ENCODE assay signal across 9 mouse cellular contexts in the genomic region with DNA sequence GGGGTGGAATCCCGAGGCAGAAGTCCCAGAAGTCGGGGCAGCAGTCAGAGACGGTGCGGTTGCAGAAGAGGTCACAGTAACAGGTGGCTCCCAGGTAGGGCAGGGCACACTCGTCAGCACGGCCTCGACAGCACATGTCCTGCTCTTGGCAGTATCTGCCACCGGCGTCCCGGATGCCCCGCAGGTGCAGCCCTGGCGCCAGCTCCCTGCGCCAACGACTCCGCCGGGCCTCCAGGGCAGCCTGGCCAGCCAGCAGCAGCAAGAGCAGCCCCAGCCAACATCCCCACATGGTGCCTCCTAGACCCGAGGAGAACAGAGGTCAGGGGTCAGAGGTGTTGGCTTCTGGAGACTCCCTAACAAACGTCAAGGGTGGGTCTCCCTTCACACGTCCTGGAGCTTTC. TPM values are rescaled to one million over a fixed set of nuclear protein-coding genes. Genes with fewer than 3 reads are reported as not detected.
DNase-seq lines count a peak whose midpoint lies in the region; ATAC-seq and TF ChIP-seq lines count a peak whose summit lies in the region.
"Had no signal": no experiment of that assay in that cellular context is flagged by ENCODE, and none has a peak within 500 bp of the region (broad histone marks: within the 10 kb centered on the region; RNA-seq: fewer than 3 reads in every experiment).

No protein-coding gene starts in this region.

- DNase-seq in hindbrain, postnatal 0 days (ENCODE audit: low spot score) = no peak
- no peak for DNase-seq in hindbrain, embryonic 11.5 days (ENCODE audit: low spot score)
- peak; percentile 17 for DNase-seq in cerebellum, adult 9-10 months
- no peak for DNase-seq in intestine, embryonic 14.5 days (ENCODE audit: low spot score)
- DNase-seq in liver, embryonic 14.5 days (ENCODE audit: low read depth in 3 of 3, low spot score in 3 of 3) = no peak
- DNase-seq in left cerebral cortex, postnatal 25 days (ENCODE audit: low spot score in 2 of 2) = no peak

- no peak overlapping the region for H3K4me3 ChIP-seq in hindbrain, postnatal 0 days (ENCODE audit: low read length)
- H3K4me3 ChIP-seq in hindbrain, embryonic 11.5 days (ENCODE audit: low read depth, low read length) = no peak overlapping the region
- peak overlapping the region; percentile 23 for H3K4me3 ChIP-seq in intestine, embryonic 14.5 days (ENCODE audit: low read depth, low read length)
- peak overlapping the region; percentile 60 to 66 for H3K4me3 ChIP-seq in liver, embryonic 14.5 days (ENCODE audit: insufficient read depth in 1 of 2, low read depth in 2 of 2, low read length in 2 of 2)
- H3K4me3 ChIP-seq in midbrain, embryonic 13.5 days (replicated peaks) = no peak overlapping the region
- no peak overlapping the region for H3K4me3 ChIP-seq in midbrain, embryonic 16.5 days (ENCODE audit: low read depth, low read length)

- no peak for ATAC-seq in hindbrain, postnatal 0 days
- ATAC-seq in hindbrain, embryonic 11.5 days (ENCODE audit: low FRiP score) = no peak
- ATAC-seq in intestine, embryonic 14.5 days (replicated peaks; ENCODE audit: low FRiP score, low TSS enrichment, low read depth) = 0 out of 2 replicates have a peak, but pooled peaks have one; percentile 8
- peak; percentile 50 for ATAC-seq in liver, embryonic 14.5 days (ENCODE audit: insufficient read depth)
- ATAC-seq in midbrain, embryonic 13.5 days = no peak
- no peak for ATAC-seq in midbrain, embryonic 16.5 days

- TF ChIP-seq CTCF in hindbrain, postnatal 0 days (IDR thresholded peaks at IDR 0.05; ENCODE audit: low read depth) = no peak
- TF ChIP-seq CTCF in liver, embryonic 14.5 days (IDR thresholded peaks at IDR 0.05; ENCODE audit: low read depth) = no peak

- H3K27me3 ChIP-seq in hindbrain, postnatal 0 days (ENCODE audit: insufficient read depth, low read length) = 0 out of 2 replicates have a peak, but pooled peaks cover 9% of the 10 kb centered on the region
- peaks cover 8% of the 10 kb centered on the region; the same call in 1 of the 2 replicates for H3K27me3 ChIP-seq in hindbrain, embryonic 11.5 days (ENCODE audit: control insufficient read depth, insufficient read depth, low read length)
- peaks cover 9% of the 10 kb centered on the region; the same call in 1 of the 2 replicates for H3K27me3 ChIP-seq in intestine, embryonic 14.5 days (replicated peaks; ENCODE audit: control insufficient read depth, insufficient read depth, low read length)
- peaks cover 10% of the 10 kb centered on the region for H3K27me3 ChIP-seq in liver, embryonic 14.5 days (ENCODE audit: control insufficient read depth, insufficient read depth, low read length)
- H3K27me3 ChIP-seq in midbrain, embryonic 13.5 days = peaks cover 40% of the 10 kb centered on the region
- H3K27me3 ChIP-seq in midbrain, embryonic 16.5 days (ENCODE audit: control insufficient read depth, insufficient read depth, low read depth, low read length) = peaks cover 22% of the 10 kb centered on the region

- H3K36me3 ChIP-seq in hindbrain, postnatal 0 days (ENCODE audit: insufficient read depth, low read length) = no peaks in the 10 kb centered on the region
- H3K36me3 ChIP-seq in hindbrain, embryonic 11.5 days (ENCODE audit: control insufficient read depth, insufficient read depth, low read length) = no peaks in the 10 kb centered on the region
- H3K36me3 ChIP-seq in intestine, embryonic 14.5 days (ENCODE audit: control insufficient read depth, insufficient read depth, low read length) = no peaks in the 10 kb centered on the region
- H3K36me3 ChIP-seq in liver, embryonic 14.5 days (replicated peaks; ENCODE audit: control insufficient read depth, insufficient read depth, low read depth) = no peaks in the 10 kb centered on the region
- H3K36me3 ChIP-seq in midbrain, embryonic 13.5 days = no peaks in the 10 kb centered on the region
- H3K36me3 ChIP-seq in midbrain, embryonic 16.5 days (ENCODE audit: control insufficient read depth, insufficient read depth, low read length) = no peaks in the 10 kb centered on the region

- H3K4me2 ChIP-seq in hindbrain, postnatal 0 days (ENCODE audit: low read depth, low read length) = 0 out of 2 replicates have a peak overlapping the region, but pooled peaks have one; percentile 46
- no peak overlapping the region for H3K4me2 ChIP-seq in hindbrain, embryonic 11.5 days (replicated peaks; ENCODE audit: low read depth, low read length)
- H3K4me2 ChIP-seq in intestine, embryonic 14.5 days (ENCODE audit: low read length) = peak overlapping the region; percentile 57
- peak overlapping the region; percentile 63 for H3K4me2 ChIP-seq in liver, embryonic 14.5 days (ENCODE audit: low read depth)
- H3K4me2 ChIP-seq in midbrain, embryonic 13.5 days (replicated peaks) = no peak overlapping the region
- H3K4me2 ChIP-seq in midbrain, embryonic 16.5 days (ENCODE audit: low read length) = no peak overlapping the region

- H3K4me1 ChIP-seq in hindbrain, postnatal 0 days (ENCODE audit: insufficient read depth, low read length) = no peaks in the 10 kb centered on the region
- H3K4me1 ChIP-seq in hindbrain, embryonic 11.5 days (replicated peaks; ENCODE audit: control insufficient read depth, insufficient read depth, low read length) = peaks cover 11% of the 10 kb centered on the region; the same call in 1 of the 2 replicates
- peaks cover 40% of the 10 kb centered on the region for H3K4me1 ChIP-seq in intestine, embryonic 14.5 days (replicated peaks; ENCODE audit: control insufficient read depth, insufficient read depth, low read length)
- H3K4me1 ChIP-seq in liver, embryonic 14.5 days (replicated peaks; ENCODE audit: control insufficient read depth in 2 of 2, insufficient read depth in 2 of 2, low read length in 1 of 2) = peaks cover 10 to 24% of the 10 kb centered on the region in 2 experiments
- peaks cover 19% of the 10 kb centered on the region for H3K4me1 ChIP-seq in midbrain, embryonic 13.5 days (replicated peaks)
- H3K4me1 ChIP-seq in midbrain, embryonic 16.5 days (ENCODE audit: control insufficient read depth, insufficient read depth, low read length) = peaks cover 10% of the 10 kb centered on the region

- intact Hi-C loops in left cerebral cortex, postnatal 25 days (cut with DNase I) = no loop called here

- 37% methylated on average over 19 of the region's 19 CpGs for WGBS in hindbrain, postnatal 0 days
- 37% methylated on average over 19 of the region's 19 CpGs for whole genome bisulfite sequencing in hindbrain, embryonic 11.5 days
- WGBS in intestine, embryonic 14.5 days = 34% methylated on average over 19 of the region's 19 CpGs
- 50% methylated on average over 19 of the region's 19 CpGs for WGBS in liver, embryonic 14.5 days (ENCODE audit: insufficient replicate concordance)
- WGBS in midbrain, embryonic 13.5 days = 51% methylated on average over 19 of the region's 19 CpGs
- 44% methylated on average over 19 of the region's 19 CpGs for WGBS in midbrain, embryonic 16.5 days

- H3K9me3 ChIP-seq in hindbrain, postnatal 0 days (ENCODE audit: low read length) = no peaks in the 10 kb centered on the region
- no peaks in the 10 kb centered on the region for H3K9me3 ChIP-seq in hindbrain, embryonic 11.5 days (ENCODE audit: control insufficient read depth, low read length)
- H3K9me3 ChIP-seq in intestine, embryonic 14.5 days (ENCODE audit: control insufficient read depth, low read length) = no peaks in the 10 kb centered on the region
- H3K9me3 ChIP-seq in liver, embryonic 14.5 days (ENCODE audit: control insufficient read depth, low read length) = no peaks in the 10 kb centered on the region
- no peaks in the 10 kb centered on the region for H3K9me3 ChIP-seq in midbrain, embryonic 13.5 days
- no peaks in the 10 kb centered on the region for H3K9me3 ChIP-seq in midbrain, embryonic 16.5 days (replicated peaks; ENCODE audit: control insufficient read depth, low read length, poor library complexity, severe bottlenecking)

- no peak overlapping the region for H3K27ac ChIP-seq in hindbrain, postnatal 0 days
- H3K27ac ChIP-seq in hindbrain, embryonic 11.5 days (ENCODE audit: low read depth, low read length) = no peak overlapping the region
- no peak overlapping the region; the same call in 1 of the 2 replicates for H3K27ac ChIP-seq in intestine, embryonic 14.5 days (ENCODE audit: low read depth)
- peak overlapping the region; percentile 58 for H3K27ac ChIP-seq in liver, embryonic 14.5 days
- H3K27ac ChIP-seq in midbrain, embryonic 13.5 days = no peak overlapping the region
- no peak overlapping the region for H3K27ac ChIP-seq in midbrain, embryonic 16.5 days (ENCODE audit: low read length)

- no peak for TF ChIP-seq EP300 in liver, embryonic 14.5 days (IDR thresholded peaks at IDR 0.05; ENCODE audit: low read depth)

- no peak overlapping the region for H3K9ac ChIP-seq in hindbrain, postnatal 0 days (replicated peaks; ENCODE audit: low read length)
- no peak overlapping the region for H3K9ac ChIP-seq in hindbrain, embryonic 11.5 days (ENCODE audit: low read depth, low read length)
- H3K9ac ChIP-seq in intestine, embryonic 14.5 days (ENCODE audit: low read length) = 0 out of 2 replicates have a peak overlapping the region, but pooled peaks have one; percentile 16
- H3K9ac ChIP-seq in liver, embryonic 14.5 days (replicated peaks) = peak overlapping the region; percentile 72
- no peak overlapping the region for H3K9ac ChIP-seq in midbrain, embryonic 13.5 days (replicated peaks)
- no peak overlapping the region for H3K9ac ChIP-seq in midbrain, embryonic 16.5 days (ENCODE audit: low read depth, low read length)

RNA-seq across cellular contexts. Expression of gene Tinagl1, which starts 1.0 kb away (rescaled TPM):
- 15.1 and 15.5 TPM in 2 replicates for total RNA-seq in hindbrain, postnatal 0 days (2014; rRNA removed)
- 7.2 and 7.6 TPM in 2 replicates for polyA plus RNA-seq in hindbrain, postnatal 0 days (2015; fragmentation: Nextera tagmentation; extraction: Ambion mirVana)
- 8.2 and 10.0 TPM in 2 replicates for polyA plus RNA-seq in hindbrain, embryonic 11.5 days (2014; fragmentation: Nextera tagmentation; extraction: Ambion mirVana)
- polyA plus RNA-seq in intestine, embryonic 14.5 days (2014; fragmentation: Nextera tagmentation; extraction: Ambion mirVana) = 27.0 and 39.6 TPM in 2 replicates
- polyA plus RNA-seq in liver, embryonic 14.5 days (2012; rRNA removed) = 24.4 and 27.0 TPM in 2 replicates
- polyA plus RNA-seq in liver, embryonic 14.5 days (2014; fragmentation: Nextera tagmentation; extraction: Ambion mirVana) = 18.2 and 20.7 TPM in 2 replicates
- polyA plus RNA-seq in midbrain, embryonic 13.5 days (2015; fragmentation: Nextera tagmentation; extraction: Ambion mirVana) = 2.4 and 2.5 TPM in 2 replicates
- polyA plus RNA-seq in midbrain, embryonic 16.5 days (2015; fragmentation: Nextera tagmentation; extraction: Ambion mirVana) = 4.3 and 4.6 TPM in 2 replicates
- total RNA-seq in left cerebral cortex, postnatal 25 days (2021) = 1 to 10 TPM; 8.0 to 9.2 TPM

RNA-seq across cellular contexts. Expression of gene Hcrtr1, which starts 34.8 kb away (rescaled TPM):
- 16.9 and 24.2 TPM in 2 replicates for total RNA-seq in hindbrain, postnatal 0 days (2014; rRNA removed)
- 11.3 and 12.1 TPM in 2 replicates for polyA plus RNA-seq in hindbrain, postnatal 0 days (2015; fragmentation: Nextera tagmentation; extraction: Ambion mirVana)
- 0.46 and 0.59 TPM in 2 replicates for polyA plus RNA-seq in hindbrain, embryonic 11.5 days (2014; fragmentation: Nextera tagmentation; extraction: Ambion mirVana)
- 0.15 TPM in 1 of 2 replicates, not detected in the other for polyA plus RNA-seq in intestine, embryonic 14.5 days (2014; fragmentation: Nextera tagmentation; extraction: Ambion mirVana)
- polyA plus RNA-seq in liver, embryonic 14.5 days (2012; rRNA removed) = 0.04 TPM in 1 of 2 replicates, not detected in the other
- not detected in 2 replicates for polyA plus RNA-seq in liver, embryonic 14.5 days (2014; fragmentation: Nextera tagmentation; extraction: Ambion mirVana)
- polyA plus RNA-seq in midbrain, embryonic 13.5 days (2015; fragmentation: Nextera tagmentation; extraction: Ambion mirVana) = 0.41 and 0.94 TPM in 2 replicates
- polyA plus RNA-seq in midbrain, embryonic 16.5 days (2015; fragmentation: Nextera tagmentation; extraction: Ambion mirVana) = 3.9 and 6.6 TPM in 2 replicates
- 1 to 10 TPM; 2.2 to 2.7 TPM for total RNA-seq in left cerebral cortex, postnatal 25 days (2021)
- total RNA-seq: heart, postnatal 36 days had no signal

RNA-seq across cellular contexts. Expression of gene Gm853, which starts 48.3 kb away (rescaled TPM):
- 0.68 and 2.0 TPM in 2 replicates for total RNA-seq in hindbrain, postnatal 0 days (2014; rRNA removed)
- polyA plus RNA-seq in hindbrain, postnatal 0 days (2015; fragmentation: Nextera tagmentation; extraction: Ambion mirVana) = 1.3 and 1.8 TPM in 2 replicates
- polyA plus RNA-seq in hindbrain, embryonic 11.5 days (2014; fragmentation: Nextera tagmentation; extraction: Ambion mirVana) = 0.45 and 1.2 TPM in 2 replicates
- not detected in 2 replicates for polyA plus RNA-seq in intestine, embryonic 14.5 days (2014; fragmentation: Nextera tagmentation; extraction: Ambion mirVana)
- polyA plus RNA-seq in liver, embryonic 14.5 days (2012; rRNA removed) = 0.01 TPM in 1 of 2 replicates, not detected in the other
- not detected in 2 replicates for polyA plus RNA-seq in liver, embryonic 14.5 days (2014; fragmentation: Nextera tagmentation; extraction: Ambion mirVana)
- 0.24 TPM in 1 of 2 replicates, not detected in the other for polyA plus RNA-seq in midbrain, embryonic 13.5 days (2015; fragmentation: Nextera tagmentation; extraction: Ambion mirVana)
- polyA plus RNA-seq in midbrain, embryonic 16.5 days (2015; fragmentation: Nextera tagmentation; extraction: Ambion mirVana) = 0.24 TPM in 1 of 2 replicates, not detected in the other
- total RNA-seq in left cerebral cortex, postnatal 25 days (2021) = under 1 TPM in 1 of 2 experiments, not detected in 1; 0.16 TPM
- total RNA-seq: heart, postnatal 36 days had no signal

Comparison
In these comparisons a context has a peak if more than half of its experiments do, and no peak if none do; other contexts are left out.
1. H3K4me2 ChIP-seq: peak in hindbrain, postnatal 0 days (single experiment), intestine, embryonic 14.5 days (single experiment) and liver, embryonic 14.5 days (single experiment); none in hindbrain, embryonic 11.5 days (single experiment), midbrain, embryonic 13.5 days (single experiment) and midbrain, embryonic 16.5 days (single experiment).
2. ATAC-seq: peak in intestine, embryonic 14.5 days (single experiment) and liver, embryonic 14.5 days (single experiment); none in hindbrain, postnatal 0 days (single experiment), hindbrain, embryonic 11.5 days (single experiment), midbrain, embryonic 13.5 days (single experiment) and midbrain, embryonic 16.5 days (single experiment).
3. H3K4me3 ChIP-seq: peak in intestine, embryonic 14.5 days (single experiment) and liver, embryonic 14.5 days (2 of 2); none in hindbrain, postnatal 0 days (single experiment), hindbrain, embryonic 11.5 days (single experiment), midbrain, embryonic 13.5 days (single experiment) and midbrain, embryonic 16.5 days (single experiment).
4. H3K9ac ChIP-seq: peak in intestine, embryonic 14.5 days (single experiment) and liver, embryonic 14.5 days (single experiment); none in hindbrain, postnatal 0 days (single experiment), hindbrain, embryonic 11.5 days (single experiment), midbrain, embryonic 13.5 days (single experiment) and midbrain, embryonic 16.5 days (single experiment).